Mouse (Mus musculus): Measurements from ENCODE around the gene Klhl2.

- no peak for TF ChIP-seq CTCF (IDR thresholded peaks at IDR 0.05; ENCODE audit: low read depth)
- TF ChIP-seq EP300 (IDR thresholded peaks at IDR 0.05; ENCODE audit: low read depth), result no peak
These were observed 75.7 kb downstream of the Klhl2 start for GRCm38 (mm10) chr8:64774136-64774535.
